Mouse (Mus musculus) liver, embryonic 15.5 days (tissue): Measurements from ENCODE around the gene Atraid. TPM values are rescaled to one million over a fixed set of nuclear protein-coding genes. Genes with fewer than 3 reads are reported as not detected.

ENCODE experiments used
- ATAC-seq: fragments of 200-750 bp; cut with Nextera tagmentation; 2 replicates; pipeline ENCODE4 v1.8.0; 2017; ENCODE audit warnings: moderate number of reproducible peaks, mild to moderate bottlenecking, moderate library complexity; ENCODE audit not compliant: insufficient read depth
- H3K27ac ChIP-seq: fragments of 300-500 bp; sonication (generic); replicated peaks from 2 replicates; pipeline ENCODE4 v1.5.1; 2015; ENCODE audit warnings: mild to moderate bottlenecking, inconsistent platforms
- H3K27me3 ChIP-seq: fragments of 300-500 bp; sonication (generic); 2 replicates; pipeline ENCODE4 v1.6.1; 2015; ENCODE audit warnings: mild to moderate bottlenecking, inconsistent platforms
- H3K36me3 ChIP-seq: fragments of 300-500 bp; sonication (generic); replicated peaks from 2 replicates; pipeline ENCODE4 v1.6.1; 2015; ENCODE audit warnings: moderate library complexity, mild to moderate bottlenecking, inconsistent platforms
- H3K4me1 ChIP-seq: fragments of 300-500 bp; sonication (generic); replicated peaks from 2 replicates; pipeline ENCODE4 v1.6.1; 2015; ENCODE audit warnings: inconsistent platforms
- H3K4me2 ChIP-seq: fragments of 300-500 bp; sonication (generic); 2 replicates; pipeline ENCODE4 v1.6.1; 2015; ENCODE audit warnings: moderate library complexity, mild to moderate bottlenecking, inconsistent platforms
- H3K4me3 ChIP-seq: fragments of 300-500 bp; sonication (generic); replicated peaks from 2 replicates; pipeline ENCODE4 v1.5.1; 2015; ENCODE audit warnings: mild to moderate bottlenecking, inconsistent platforms
- H3K9ac ChIP-seq: fragments of 300-500 bp; sonication (generic); 2 replicates; pipeline ENCODE4 v1.6.1; 2015; ENCODE audit warnings: moderate library complexity, mild to moderate bottlenecking, inconsistent platforms
- H3K9me3 ChIP-seq: fragments of 300-500 bp; sonication (generic); replicated peaks from 2 replicates; pipeline ENCODE4 v1.6.1; 2016; ENCODE audit warnings: inconsistent platforms
- WGBS: fragments of 180-500 bp; shearing (Covaris S2); methylation state at CpG from one replicate; pipeline ENCODE4 v1.1.7; 2015; ENCODE audit warnings: mixed read lengths; ENCODE audit not compliant: insufficient replicate concordance; 5-methylcytosine and 5-hydroxymethylcytosine counted together
- polyA plus RNA-seq: library from polyadenylated mRNA; unstranded; fragments of >200 nt; fragmentation: Nextera tagmentation; extraction: Ambion mirVana; gene quantifications from 2 replicates; pipeline ENCODE4 v1.2.1, GENCODE M21; 2015

Atraid gene
- polyA plus RNA-seq, 1 experiment from 2014 or later, result 55.8 TPM

DNA sequence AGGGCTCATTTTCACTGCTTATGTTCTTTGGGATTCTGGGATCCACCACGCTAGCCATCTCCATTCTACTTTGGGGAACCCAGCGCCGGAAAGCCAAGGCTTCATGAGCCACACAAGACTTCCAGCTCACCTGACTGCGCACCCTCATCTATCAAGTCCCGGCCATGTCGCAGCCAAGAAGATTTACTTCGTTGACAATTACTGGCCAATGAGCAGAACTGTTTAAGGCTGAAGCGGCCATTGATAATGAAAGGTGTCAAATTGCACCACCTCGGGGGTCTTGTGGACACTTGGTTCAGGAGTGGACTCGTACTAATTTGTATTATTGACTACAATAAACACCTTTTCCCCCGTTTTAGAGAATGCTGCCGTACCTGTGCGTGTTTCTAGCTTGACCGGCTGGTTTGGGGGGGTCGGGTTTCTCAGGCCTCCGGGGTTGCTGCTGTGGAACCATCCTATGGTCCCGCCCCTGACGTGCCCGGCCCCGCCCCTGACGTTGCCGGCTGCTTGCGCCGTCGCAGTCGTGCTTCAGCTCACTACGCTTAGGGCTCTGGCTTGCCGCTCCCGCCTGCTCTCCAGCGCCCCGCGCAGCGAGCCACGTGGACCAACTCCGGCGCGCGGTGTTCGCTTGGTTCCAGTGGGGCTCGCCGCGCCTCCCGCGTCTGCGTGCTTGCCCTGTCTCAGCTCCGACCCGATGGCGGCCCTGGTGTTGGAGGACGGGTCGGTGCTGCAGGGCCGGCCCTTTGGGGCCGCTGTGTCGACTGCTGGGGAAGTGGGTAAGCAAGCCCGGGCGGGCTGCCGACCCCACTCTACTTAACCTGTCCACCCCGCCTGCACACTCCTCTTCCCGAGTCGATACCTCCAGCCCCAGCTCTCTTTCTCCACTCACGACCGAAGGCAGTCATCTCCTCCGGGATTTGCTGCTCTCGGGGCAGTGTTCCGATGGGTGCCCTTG, 6.4 kb downstream of the Atraid start, which contains the start of gene Cad:
TSS of gene Cad (plus strand) at position 520 of the 955 bp plus-strand sequence.
- Histone ChIP-seq H3K27ac (peak within 1 kb of the TSS; percentile 61), H3K27me3 (no peaks in the 10 kb centered on the region), H3K4me1 (peaks cover 29% of the 10 kb centered on the region), H3K9me3 (no peaks in the 10 kb centered on the region), H3K4me2 (peak within 1 kb of the TSS; percentile 100), H3K9ac (peak within 1 kb of the TSS; percentile 71), H3K4me3 (peak within 1 kb of the TSS; percentile 73), H3K36me3 (peaks cover 24% of the 10 kb centered on the region)
- peak; percentile 96 for ATAC-seq
- WGBS, result 1% methylated on average over 64 of the region's 64 CpGs

DNA sequence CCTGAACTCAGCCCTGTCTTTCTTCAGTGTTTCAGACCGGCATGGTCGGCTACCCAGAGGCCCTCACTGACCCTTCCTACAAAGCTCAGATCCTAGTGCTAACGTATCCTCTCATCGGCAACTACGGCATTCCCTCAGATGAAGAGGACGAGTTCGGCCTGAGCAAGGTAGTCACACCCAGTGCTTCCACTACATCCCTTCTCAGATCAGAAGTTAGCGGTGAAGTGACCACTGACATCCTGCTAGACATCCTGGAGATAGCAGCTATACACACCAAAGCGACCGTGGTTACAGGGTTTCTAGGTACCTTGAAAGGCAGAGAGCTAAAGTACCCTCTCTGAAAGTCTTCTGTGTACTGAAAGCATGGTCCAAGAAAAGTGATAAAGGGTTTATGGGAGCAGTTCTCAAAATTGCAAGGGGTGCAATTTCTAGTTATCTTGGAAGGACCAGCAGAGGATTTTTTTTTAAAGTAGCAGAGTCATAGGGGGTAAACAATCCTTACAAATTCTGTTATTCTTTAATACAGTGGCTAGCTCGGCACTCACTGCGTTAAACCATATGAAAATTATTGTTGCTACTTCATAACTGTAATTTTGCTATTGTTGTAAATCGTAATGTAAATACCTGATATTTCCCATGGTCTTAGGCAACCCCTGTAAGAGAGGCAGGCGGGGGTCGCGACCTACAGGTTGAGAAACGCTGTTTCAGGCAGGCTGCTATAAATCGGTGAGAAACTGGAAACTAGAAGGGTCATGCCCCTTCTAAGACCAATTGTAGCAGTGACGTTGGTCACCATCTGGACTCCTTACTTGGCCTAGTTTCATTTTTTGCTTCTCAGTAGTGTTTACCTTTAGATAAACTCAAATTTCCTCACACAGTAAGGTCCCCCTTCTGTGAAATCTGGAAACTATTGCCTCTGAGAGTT, 7.4 kb downstream of the Atraid start:
- peaks cover 34% of the 10 kb centered on the region for H3K36me3 ChIP-seq
- no peaks in the 10 kb centered on the region for H3K9me3 ChIP-seq
- H3K4me2 ChIP-seq, result peak overlapping the region; percentile 100
- H3K4me1 ChIP-seq, result peaks cover 23% of the 10 kb centered on the region
- H3K27ac ChIP-seq, result peak overlapping the region; percentile 61
- peak overlapping the region; percentile 71 for H3K9ac ChIP-seq
- peak overlapping the region; percentile 73 for H3K4me3 ChIP-seq
- WGBS, result 15% methylated on average over 19 of the region's 19 CpGs
- no peaks in the 10 kb centered on the region for H3K27me3 ChIP-seq
- ATAC-seq, result peak; percentile 10

DNA sequence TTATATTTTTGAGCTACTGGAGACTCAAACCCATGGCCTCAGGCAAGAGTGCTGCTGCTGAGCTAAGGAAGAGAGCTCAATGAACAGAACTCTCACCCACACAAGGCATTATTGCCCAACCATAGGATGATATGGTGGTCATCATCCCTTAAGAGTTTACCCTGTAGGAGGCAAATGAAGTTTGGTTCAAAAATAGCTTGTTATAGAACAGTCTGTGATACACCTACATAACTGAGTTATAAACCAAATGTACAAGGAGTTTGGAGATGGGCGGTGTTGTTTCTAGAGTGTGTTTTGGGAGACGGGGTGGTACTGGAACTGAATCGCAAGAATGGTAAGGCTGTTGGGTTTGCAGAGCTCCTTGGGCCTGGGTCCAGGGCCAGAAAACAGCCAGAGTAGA, 21.7 kb downstream of the Atraid start:
- Histone ChIP-seq H3K27me3 (no peaks in the 10 kb centered on the region), H3K27ac (no peak overlapping the region), H3K9me3 (no peaks in the 10 kb centered on the region), H3K9ac (no peak overlapping the region), H3K36me3 (peaks cover 92% of the 10 kb centered on the region), H3K4me3 (no peak overlapping the region), H3K4me1 (no peaks in the 10 kb centered on the region), H3K4me2 (no peak overlapping the region)
- WGBS, result 88% methylated on average over 3 of the region's 3 CpGs
- no peak for ATAC-seq

DNA sequence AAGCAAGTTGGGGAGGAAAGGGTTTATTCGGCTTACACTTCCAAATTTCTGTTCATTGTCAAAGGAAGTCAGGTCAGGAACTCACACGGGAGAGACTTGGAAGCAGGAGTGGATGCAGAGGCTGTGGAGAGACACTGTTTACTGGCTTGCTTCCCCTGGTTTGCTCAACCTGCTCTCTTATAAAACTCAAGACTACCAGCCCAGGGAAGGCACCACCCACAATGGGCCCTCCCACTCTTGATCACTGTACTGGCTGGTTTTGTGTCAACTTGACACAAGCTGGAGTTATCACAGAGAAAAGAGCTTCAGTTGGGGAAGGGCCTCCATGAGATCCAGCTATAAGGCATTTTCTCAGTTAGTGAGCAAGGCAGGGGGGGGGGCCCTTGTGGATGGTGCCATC, 22.9 kb downstream of the Atraid start:
- H3K4me1 ChIP-seq, result no peaks in the 10 kb centered on the region
- no peak overlapping the region for H3K9ac ChIP-seq
- H3K4me3 ChIP-seq, result no peak overlapping the region
- no peak overlapping the region for H3K27ac ChIP-seq
- peaks cover 99% of the 10 kb centered on the region for H3K36me3 ChIP-seq
- H3K27me3 ChIP-seq, result no peaks in the 10 kb centered on the region
- WGBS, result 67% methylated on average over 2 of the region's 2 CpGs
- ATAC-seq, result no peak
- no peaks in the 10 kb centered on the region for H3K9me3 ChIP-seq
- H3K4me2 ChIP-seq, result no peak overlapping the region

DNA sequence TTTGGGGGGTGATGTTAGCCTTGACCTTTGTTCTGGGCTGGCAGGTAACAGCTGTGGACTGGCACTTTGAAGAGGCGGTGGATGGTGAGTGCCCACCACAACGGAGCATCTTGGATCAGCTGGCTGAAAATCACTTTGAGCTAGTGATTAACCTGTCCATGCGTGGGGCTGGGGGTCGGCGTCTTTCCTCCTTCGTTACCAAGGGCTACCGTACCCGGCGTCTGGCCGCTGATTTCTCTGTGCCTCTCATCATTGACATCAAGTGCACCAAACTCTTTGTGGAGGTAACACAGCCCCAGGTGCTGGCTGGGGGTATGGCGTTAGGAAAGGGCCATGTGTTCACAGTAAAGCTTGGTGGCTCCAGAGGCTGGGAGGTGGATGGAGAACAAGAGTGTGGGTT, 23.7 kb downstream of the Atraid start:
- no peak overlapping the region for H3K9ac ChIP-seq
- H3K27me3 ChIP-seq, result no peaks in the 10 kb centered on the region
- no peaks in the 10 kb centered on the region for H3K9me3 ChIP-seq
- H3K27ac ChIP-seq, result no peak overlapping the region
- no peaks in the 10 kb centered on the region for H3K4me1 ChIP-seq
- 80% methylated on average over 11 of the region's 11 CpGs for WGBS
- ATAC-seq, result no peak
- no peak overlapping the region for H3K4me3 ChIP-seq
- no peak overlapping the region for H3K4me2 ChIP-seq
- H3K36me3 ChIP-seq, result peaks cover 99% of the 10 kb centered on the region

DNA sequence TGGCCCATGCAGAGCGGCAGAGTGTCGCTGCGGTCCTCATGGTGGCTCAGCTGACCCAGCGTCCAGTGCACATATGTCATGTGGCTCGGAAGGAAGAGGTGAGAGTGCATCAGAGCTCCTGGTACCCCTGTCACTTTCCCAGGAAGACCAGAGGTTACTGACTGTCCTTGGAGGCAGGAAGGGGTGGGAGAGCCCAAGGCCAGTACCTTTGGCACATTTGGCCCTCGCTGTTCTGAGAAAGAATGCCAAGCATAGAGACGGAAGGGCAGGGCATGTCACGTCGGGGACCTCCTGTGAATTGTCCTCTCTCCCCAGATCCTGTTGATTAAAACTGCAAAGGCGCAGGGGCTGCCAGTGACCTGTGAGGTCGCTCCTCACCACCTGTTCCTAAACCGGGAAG, 25.1 kb downstream of the Atraid start:
- H3K27me3 ChIP-seq, result no peaks in the 10 kb centered on the region
- no peak for ATAC-seq
- H3K4me1 ChIP-seq, result no peaks in the 10 kb centered on the region
- no peaks in the 10 kb centered on the region for H3K9me3 ChIP-seq
- H3K27ac ChIP-seq, result no peak overlapping the region
- H3K4me3 ChIP-seq, result no peak overlapping the region
- H3K4me2 ChIP-seq, result no peak overlapping the region
- H3K9ac ChIP-seq, result no peak overlapping the region
- 86% methylated on average over 12 of the region's 12 CpGs for WGBS
- peaks cover 99% of the 10 kb centered on the region for H3K36me3 ChIP-seq

DNA sequence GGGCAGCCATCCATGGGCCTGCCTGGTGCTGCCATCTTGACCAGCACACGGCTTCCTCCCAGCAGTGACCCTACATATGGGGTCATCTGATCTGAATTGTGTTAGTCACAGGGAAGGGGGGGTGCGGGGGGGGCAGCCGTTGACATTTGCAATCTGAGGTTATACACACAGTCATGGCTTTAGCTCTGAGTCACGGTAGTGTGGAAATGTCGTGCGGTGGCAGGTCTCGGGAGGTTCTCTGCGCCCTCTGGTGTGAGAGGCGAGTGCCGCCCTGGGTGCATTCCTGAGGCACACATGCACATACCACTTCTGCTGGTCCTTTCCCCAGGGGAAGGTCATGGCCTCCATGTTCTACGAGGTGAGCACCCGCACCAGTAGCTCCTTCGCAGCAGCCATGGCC, 28.2 kb downstream of the Atraid start:
- Histone ChIP-seq H3K9me3 (no peaks in the 10 kb centered on the region), H3K4me3 (no peak overlapping the region), H3K27ac (no peak overlapping the region), H3K4me2 (no peak overlapping the region), H3K36me3 (peaks cover 74% of the 10 kb centered on the region), H3K9ac (no peak overlapping the region), H3K4me1 (no peaks in the 10 kb centered on the region), H3K27me3 (no peaks in the 10 kb centered on the region)
- WGBS, result 84% methylated on average over 13 of the region's 13 CpGs
- ATAC-seq, result no peak

DNA sequence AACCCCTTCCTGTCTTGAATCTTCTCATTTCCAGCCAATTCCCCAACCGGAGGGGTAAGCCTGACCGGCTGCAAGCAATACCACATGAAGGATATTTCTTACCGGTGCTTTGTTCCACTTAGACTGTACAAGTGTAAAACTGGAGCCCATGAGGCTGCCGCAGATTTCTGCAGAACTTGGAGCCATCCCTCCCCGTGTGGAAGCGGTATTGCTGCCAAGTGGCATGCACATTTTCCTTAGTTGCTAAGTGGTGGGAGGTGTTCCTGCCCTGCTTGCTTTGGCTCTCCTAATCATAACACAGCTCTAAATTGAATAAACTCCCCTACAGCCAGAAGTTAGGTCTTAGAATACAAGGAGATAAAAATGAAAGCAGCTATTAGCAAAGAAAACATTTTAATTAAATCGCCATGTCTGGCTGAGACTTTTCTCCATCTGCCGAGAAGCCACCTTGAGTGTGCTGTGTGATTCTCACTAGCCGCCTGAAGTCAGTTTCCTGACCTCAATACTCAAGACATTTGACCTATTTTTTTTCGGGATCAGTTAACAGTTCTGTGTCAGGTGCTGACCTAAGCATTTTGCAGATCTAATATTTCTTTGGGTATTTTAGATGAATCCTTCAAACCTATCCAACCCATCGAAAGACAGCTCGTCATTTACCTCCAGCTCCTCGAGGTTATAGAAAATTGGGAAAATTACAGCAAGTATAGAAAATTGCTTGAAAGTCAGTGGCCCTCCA, 32.1 kb downstream of the Atraid start:
- Histone ChIP-seq H3K27me3 (0 out of 2 replicates have a peak, but pooled peaks cover 12% of the 10 kb centered on the region), H3K36me3 (peaks cover 35% of the 10 kb centered on the region), H3K4me2 (no peak overlapping the region), H3K4me1 (peaks cover 8% of the 10 kb centered on the region; the same call in 1 of the 2 replicates), H3K9ac (no peak overlapping the region), H3K4me3 (no peak overlapping the region), H3K27ac (no peak overlapping the region), H3K9me3 (no peaks in the 10 kb centered on the region)
- WGBS, result 74% methylated on average over 13 of the region's 13 CpGs
- ATAC-seq, result no peak

DNA sequence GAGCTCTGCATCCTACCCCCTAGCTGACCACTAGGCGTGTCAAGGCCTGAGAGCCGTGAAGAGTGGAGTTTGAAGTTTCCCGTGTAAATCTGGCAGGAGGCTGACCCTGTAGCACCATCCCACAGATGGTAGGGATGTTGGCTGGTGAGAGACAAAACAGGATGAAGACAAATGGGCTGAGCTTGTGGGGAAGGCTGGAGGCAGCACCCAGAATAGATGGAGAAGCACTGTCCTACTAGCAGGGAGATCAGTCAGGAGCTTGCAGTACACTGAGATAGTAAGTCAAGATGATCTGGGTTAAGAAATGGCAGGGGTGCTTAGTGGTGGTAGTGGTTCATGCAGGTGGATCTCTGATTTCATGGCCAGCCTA, 32.7 kb downstream of the Atraid start:
- Histone ChIP-seq H3K4me3 (no peak overlapping the region), H3K9me3 (no peaks in the 10 kb centered on the region), H3K4me1 (peaks cover 8% of the 10 kb centered on the region; the same call in 1 of the 2 replicates), H3K27me3 (peaks cover 14% of the 10 kb centered on the region; the same call in 1 of the 2 replicates), H3K9ac (no peak overlapping the region), H3K36me3 (peaks cover 30% of the 10 kb centered on the region), H3K27ac (no peak overlapping the region), H3K4me2 (no peak overlapping the region)
- ATAC-seq, result no peak
- 50% methylated on average over 3 of the region's 3 CpGs for WGBS

DNA sequence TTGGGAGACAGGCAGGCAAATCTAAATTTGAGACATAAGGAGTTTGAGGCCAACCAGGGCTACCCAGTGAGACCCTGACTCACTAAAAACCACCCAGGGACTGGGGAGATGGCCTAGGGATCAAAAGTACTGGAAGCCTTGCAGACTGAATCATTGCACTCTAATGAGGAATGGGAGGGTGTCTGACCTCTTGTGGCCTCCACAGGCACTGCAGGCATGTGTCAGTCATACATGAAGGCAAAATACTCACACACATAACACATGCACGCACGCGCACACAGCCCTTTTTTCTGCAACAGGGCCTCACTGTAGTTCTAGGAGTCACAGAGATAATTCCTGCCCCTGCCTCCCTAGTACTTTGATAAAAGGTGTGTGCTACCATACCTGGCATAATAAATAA, 33.3 kb downstream of the Atraid start:
- 72% methylated on average over 3 of the region's 3 CpGs for WGBS
- Histone ChIP-seq H3K36me3 (peaks cover 24% of the 10 kb centered on the region), H3K4me2 (no peak overlapping the region), H3K4me1 (peaks cover 8% of the 10 kb centered on the region; the same call in 1 of the 2 replicates), H3K4me3 (no peak overlapping the region), H3K27me3 (peaks cover 21% of the 10 kb centered on the region; the same call in 1 of the 2 replicates), H3K27ac (no peak overlapping the region), H3K9ac (no peak overlapping the region), H3K9me3 (no peaks in the 10 kb centered on the region)
- no peak for ATAC-seq
